ENCODE assay signal across 24 mouse cellular contexts in genomic region chr4:25998561-25998960, GRCm38 (mm10).
A peak's percentile ranks its signal among the peaks of the same experiment; 100 is the strongest.
DNase-seq lines count a peak whose midpoint lies in the region; ATAC-seq lines count a peak whose summit lies in the region.
"Had no signal": no experiment of that assay in that cellular context is flagged by ENCODE, and none has a peak within 500 bp of the region (broad histone marks: within the 10 kb centered on the region; RNA-seq: fewer than 3 reads in every experiment).

No protein-coding gene starts in this region.

- H3K4me2 ChIP-seq in kidney, embryonic 14.5 days (replicated peaks; ENCODE audit: low read depth, low read length), result no peak overlapping the region
- H3K4me2 ChIP-seq in kidney, embryonic 16.5 days (replicated peaks; ENCODE audit: low read depth, low read length), result no peak overlapping the region
- H3K4me2 ChIP-seq: embryonic facial prominence, embryonic 13.5 days; embryonic facial prominence, embryonic 15.5 days; forebrain, embryonic 12.5 days had no signal

- H3K9ac ChIP-seq in kidney, embryonic 14.5 days (ENCODE audit: low read depth, low read length), result no peak overlapping the region
- H3K9ac ChIP-seq in kidney, embryonic 16.5 days (replicated peaks; ENCODE audit: low read length), result no peak overlapping the region
- H3K9ac ChIP-seq: embryonic facial prominence, embryonic 13.5 days; embryonic facial prominence, embryonic 15.5 days; forebrain, embryonic 12.5 days had no signal

- H3K4me3 ChIP-seq in kidney, embryonic 14.5 days (ENCODE audit: low read length), result no peak overlapping the region
- no peak overlapping the region for H3K4me3 ChIP-seq in kidney, embryonic 16.5 days (ENCODE audit: low read length)
- H3K4me3 ChIP-seq: embryonic facial prominence, embryonic 13.5 days; embryonic facial prominence, embryonic 15.5 days; erythroblast, embryonic 14.5 days; forebrain, embryonic 10.5 days; forebrain, embryonic 12.5 days had no signal

- no peaks in the 10 kb centered on the region for H3K9me3 ChIP-seq in kidney, embryonic 14.5 days (ENCODE audit: control insufficient read depth, low read length)
- no peaks in the 10 kb centered on the region for H3K9me3 ChIP-seq in kidney, embryonic 16.5 days (ENCODE audit: low read length)
- H3K9me3 ChIP-seq: embryonic facial prominence, embryonic 13.5 days; embryonic facial prominence, embryonic 15.5 days; forebrain, embryonic 10.5 days; forebrain, embryonic 12.5 days had no signal

- no peaks in the 10 kb centered on the region for H3K27me3 ChIP-seq in kidney, embryonic 14.5 days (ENCODE audit: control insufficient read depth, insufficient read depth, low read length)
- H3K27me3 ChIP-seq in kidney, embryonic 16.5 days (ENCODE audit: insufficient read depth, low read length), result no peaks in the 10 kb centered on the region
- H3K27me3 ChIP-seq: embryonic facial prominence, embryonic 13.5 days; embryonic facial prominence, embryonic 15.5 days; forebrain, embryonic 12.5 days had no signal

- peak; percentile 75 for DNase-seq in kidney, adult 9 months
- DNase-seq in kidney, postnatal 4 days, result no peak
- peak; percentile 2 for DNase-seq in kidney, postnatal 14 days
- no peak for DNase-seq in kidney, postnatal 25 days
- DNase-seq in retina, postnatal 1 day, result peak; percentile 2
- DNase-seq in retina, embryonic 14.5 days (ENCODE audit: low spot score), result no peak
- DNase-seq: adrenal gland, adult 2 months; adrenal gland, postnatal 10 days; adrenal gland, postnatal 25 days; cerebellum, adult 11 months; cerebellum, adult 18-20 months; cerebellum, adult 8-10 months; cerebellum, adult 9-11 months; cerebellum, postnatal 14 days; cerebellum, postnatal 36 days; embryo, embryonic 11 days had no signal

- no peak overlapping the region for H3K27ac ChIP-seq in kidney, embryonic 14.5 days (ENCODE audit: low read depth, low read length)
- H3K27ac ChIP-seq in kidney, embryonic 16.5 days (ENCODE audit: low read length), result no peak overlapping the region
- H3K27ac ChIP-seq: embryonic facial prominence, embryonic 13.5 days; embryonic facial prominence, embryonic 15.5 days; forebrain, embryonic 10.5 days; forebrain, embryonic 12.5 days had no signal

- H3K4me1 ChIP-seq in kidney, embryonic 14.5 days (ENCODE audit: control insufficient read depth, insufficient read depth, low read length), result no peaks in the 10 kb centered on the region
- no peaks in the 10 kb centered on the region for H3K4me1 ChIP-seq in kidney, embryonic 16.5 days (ENCODE audit: insufficient read depth, low read length)
- H3K4me1 ChIP-seq: embryonic facial prominence, embryonic 13.5 days; embryonic facial prominence, embryonic 15.5 days; forebrain, embryonic 10.5 days; forebrain, embryonic 12.5 days had no signal

- no peak for ATAC-seq in kidney, embryonic 14.5 days (ENCODE audit: low FRiP score, low TSS enrichment)
- ATAC-seq in kidney, embryonic 16.5 days (ENCODE audit: low FRiP score, low TSS enrichment), result peak; percentile 69; the same call in 1 of the 2 replicates
- ATAC-seq: forebrain, embryonic 14.5 days had no signal

- 80% methylated on average over 1 of the region's 1 CpGs for WGBS in kidney, embryonic 14.5 days
- WGBS in kidney, embryonic 16.5 days, result 79% methylated on average over 1 of the region's 1 CpGs

- no peaks in the 10 kb centered on the region for H3K36me3 ChIP-seq in kidney, embryonic 14.5 days (ENCODE audit: control insufficient read depth, insufficient read depth, low read length)
- no peaks in the 10 kb centered on the region for H3K36me3 ChIP-seq in kidney, embryonic 16.5 days (ENCODE audit: insufficient read depth, low read length)
- H3K36me3 ChIP-seq: embryonic facial prominence, embryonic 13.5 days; embryonic facial prominence, embryonic 15.5 days; forebrain, embryonic 10.5 days; forebrain, embryonic 12.5 days had no signal

Comparison
In these comparisons a context has a peak if more than half of its experiments do, and no peak if none do; other contexts are left out.
1. DNase-seq: peak in kidney, adult 9 months (single experiment), kidney, postnatal 14 days (single experiment) and retina, postnatal 1 day (single experiment); none in kidney, postnatal 4 days (0 of 2), kidney, postnatal 25 days (0 of 2) and retina, embryonic 14.5 days (single experiment).